Mouse (Mus musculus) liver, adult 2 months (tissue): ENCODE measurements around the gene Xxylt1.

ENCODE experiments used
- CTCF ChIP-seq: fragments of 200-500 bp; IDR thresholded peaks from 2 replicates; pipeline ENCODE4 v1.5.1; 2011; ENCODE audit warnings: low read depth, low read length, control low read depth
- POLR2A ChIP-seq: fragments of 200-500 bp; IDR thresholded peaks from 2 replicates; pipeline ENCODE4 v1.6.1; 2011; ENCODE audit warnings: low read length, control low read depth; ENCODE audit not compliant: insufficient read depth; ENCODE audit errors: extremely low read depth

- TF ChIP-seq POLR2A (no peak), CTCF (no peak)
Measured at GRCm38 (mm10) chr16:31024997-31025396, 56.2 kb downstream of the Xxylt1 start.
